Mouse (Mus musculus) midbrain, embryonic 13.5 days (tissue): ENCODE results near the gene 9130213A22Rik. TPM values are rescaled to one million over a fixed set of nuclear protein-coding genes. Genes with fewer than 3 reads are reported as not detected.

Experiments used
- polyA plus RNA-seq: library from polyadenylated mRNA; unstranded; fragments of >200 nt; fragmentation: Nextera tagmentation; extraction: Ambion mirVana; gene quantifications from 2 replicates; pipeline ENCODE4 v1.2.1, GENCODE M21; 2015

Gene 9130213A22Rik
- polyA plus RNA-seq, 1 experiment from 2014 or later: not detected

Other genes starting within 250 kb of the 9130213A22Rik start
- 0.04 and 0.05 TPM in 2 replicates for gene Rnf222, start 234.0 kb downstream of the 9130213A22Rik start, polyA plus RNA-seq
- gene Rpl26, start 221.0 kb downstream of the 9130213A22Rik start, polyA plus RNA-seq: 718 and 727 TPM in 2 replicates
- 0.57 and 0.73 TPM in 2 replicates for gene Odf4, start 195.5 kb downstream of the 9130213A22Rik start, polyA plus RNA-seq
- gene Arhgef15, start 165.1 kb downstream of the 9130213A22Rik start, polyA plus RNA-seq: 12.1 and 13.6 TPM in 2 replicates
- 1.2 and 1.3 TPM in 2 replicates for gene Slc25a35, start 154.5 kb downstream of the 9130213A22Rik start, polyA plus RNA-seq
- gene Rangrf, start 147.4 kb downstream of the 9130213A22Rik start, polyA plus RNA-seq: 30.4 and 31.6 TPM in 2 replicates
- gene Pfas, start 114.1 kb downstream of the 9130213A22Rik start, polyA plus RNA-seq: 25.7 and 26.0 TPM in 2 replicates
- 51.2 and 58.8 TPM in 2 replicates for gene Ctc1, start 106.7 kb downstream of the 9130213A22Rik start, polyA plus RNA-seq
- gene Aurkb, start 76.9 kb downstream of the 9130213A22Rik start, polyA plus RNA-seq: 61.3 and 62.6 TPM in 2 replicates
- gene Borcs6, start 62.9 kb downstream of the 9130213A22Rik start, polyA plus RNA-seq: 11.3 and 13.5 TPM in 2 replicates
- 31.7 and 42.5 TPM in 2 replicates for gene Tmem107, start 51.8 kb downstream of the 9130213A22Rik start, polyA plus RNA-seq
- gene Vamp2, start 34.1 kb downstream of the 9130213A22Rik start, polyA plus RNA-seq: 175 and 188 TPM in 2 replicates
- 8.6 and 10.5 TPM in 2 replicates for gene Per1, start 27.4 kb downstream of the 9130213A22Rik start, polyA plus RNA-seq
- 0.10 and 0.26 TPM in 2 replicates for gene Hes7, start 2.2 kb downstream of the 9130213A22Rik start, polyA plus RNA-seq
- gene Aloxe3, start 3.3 kb upstream of the 9130213A22Rik start, polyA plus RNA-seq: 0.39 and 0.43 TPM in 2 replicates
- 0.13 TPM in 1 of 2 replicates, not detected in the other for gene Alox12b, start 34.4 kb upstream of the 9130213A22Rik start, polyA plus RNA-seq
- gene Alox8, start 75.3 kb upstream of the 9130213A22Rik start, polyA plus RNA-seq: 0.06 and 0.07 TPM in 2 replicates
- gene Gucy2e, start 114.4 kb upstream of the 9130213A22Rik start, polyA plus RNA-seq: 0.32 and 0.42 TPM in 2 replicates
- gene Cntrob, start 201.2 kb upstream of the 9130213A22Rik start, polyA plus RNA-seq: 29.8 and 30.8 TPM in 2 replicates
- 221 and 223 TPM in 2 replicates for gene Trappc1, start 201.4 kb upstream of the 9130213A22Rik start, polyA plus RNA-seq
- 3.9 and 4.9 TPM in 2 replicates for gene Kcnab3, start 203.7 kb upstream of the 9130213A22Rik start, polyA plus RNA-seq
- gene Rnf227, start 217.9 kb upstream of the 9130213A22Rik start, polyA plus RNA-seq: 146 and 155 TPM in 2 replicates
- gene Chd3, start 246.8 kb upstream of the 9130213A22Rik start, polyA plus RNA-seq: 83.5 and 91.9 TPM in 2 replicates